Mouse (Mus musculus): ENCODE data around the gene Pin1rt1. TPM values are rescaled to one million over a fixed set of nuclear protein-coding genes. Genes with fewer than 3 reads are reported as not detected.

Pin1rt1 gene
- not detected in 2 replicates for polyA plus RNA-seq (2012; rRNA removed)

DNA sequence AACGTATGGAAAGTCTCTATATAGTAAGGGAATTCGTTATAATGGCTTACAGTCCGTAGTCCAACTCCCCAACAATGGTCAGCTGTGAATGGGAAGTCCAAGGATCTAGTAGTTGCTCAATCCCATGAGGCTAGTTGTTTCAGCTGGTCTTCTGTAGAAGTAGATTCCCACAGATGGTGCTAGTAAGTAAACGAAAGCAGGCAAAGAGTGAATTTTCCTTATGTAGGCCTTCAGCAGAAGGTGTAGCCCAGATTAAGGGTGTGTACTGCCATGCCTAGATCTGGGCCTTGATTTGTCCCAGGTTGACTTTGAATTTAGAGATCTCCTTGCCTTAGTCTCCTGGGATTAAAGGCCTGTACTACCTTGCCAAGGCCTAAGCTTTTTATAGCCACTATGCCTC is at the start of gene Pin1rt1:
Pin1rt1 (minus strand) TSS at position 101 of the 400 bp plus-strand sequence.

DNA sequence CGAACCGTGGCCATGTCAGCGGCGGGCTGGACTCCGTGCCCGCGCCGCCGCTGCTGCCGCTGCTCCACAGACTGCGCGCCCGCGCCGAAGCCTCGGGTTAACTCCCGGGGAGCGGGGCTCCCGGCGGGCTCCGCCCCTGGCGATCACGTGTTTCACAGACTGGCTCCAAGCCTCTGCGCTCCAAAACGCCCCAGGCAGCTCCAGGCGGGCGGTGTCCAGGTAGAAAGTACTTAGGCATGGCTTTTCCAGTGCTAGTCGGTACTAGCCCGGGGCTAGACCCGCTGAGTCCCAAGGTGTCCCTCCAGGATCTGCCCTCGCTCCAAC is 26.5 kb upstream of the Pin1rt1 start, which contains the start of gene Depdc7:
Depdc7 (minus strand) TSS at position 138 of the 324 bp plus-strand sequence.

DNA sequence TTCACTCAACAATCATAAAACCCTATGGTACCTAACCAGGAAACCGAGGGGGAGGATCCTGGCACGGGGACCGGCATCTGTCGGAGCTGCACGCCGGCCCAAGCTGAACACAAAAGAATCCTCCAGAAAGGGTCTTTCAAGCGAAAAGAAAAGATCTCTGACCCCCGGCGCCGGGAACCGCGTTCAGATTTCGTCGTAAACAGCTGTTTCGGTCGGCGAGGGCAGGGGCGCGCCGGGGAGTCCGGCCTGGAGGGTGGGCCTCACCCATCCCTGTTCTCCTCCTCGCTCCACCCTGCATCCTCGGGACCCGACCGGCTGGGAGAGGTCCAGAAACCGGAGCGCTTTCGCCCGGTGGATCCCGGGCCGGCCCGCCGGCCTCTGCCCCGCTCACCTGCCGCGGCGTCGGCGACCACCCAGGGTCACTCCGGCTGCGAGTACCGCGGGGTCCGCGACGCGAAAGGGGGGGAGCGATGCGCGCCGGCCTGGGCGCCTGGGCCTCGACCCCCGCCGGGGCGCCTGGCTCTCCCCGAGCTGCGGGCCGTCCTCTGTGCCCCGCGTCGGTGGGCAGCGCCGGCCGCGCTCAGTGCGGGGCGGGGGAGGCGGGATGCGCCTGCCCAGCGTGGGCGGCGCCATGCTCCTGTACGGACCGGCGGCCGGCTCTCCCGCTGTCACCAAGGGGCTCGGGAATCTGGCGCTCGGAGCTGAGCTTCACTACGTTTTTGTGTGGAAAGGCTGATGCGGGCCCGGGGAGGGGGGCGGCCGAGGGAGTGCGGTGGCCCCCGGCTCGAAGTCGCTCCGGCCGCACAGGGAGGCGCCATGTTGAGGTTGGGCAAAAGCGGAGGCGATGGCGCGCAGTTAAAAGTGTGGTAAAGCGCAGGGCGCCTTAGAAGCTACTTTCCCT is 4.3 kb downstream of the Pin1rt1 start, which contains the start of gene Tcp11l1:
Tcp11l1 (minus strand) TSS at position 585 of the 901 bp plus-strand sequence.

Other genes with a start within 250 kb of the Pin1rt1 start
- gene Hipk3, start 221.9 kb downstream of the Pin1rt1 start, polyA plus RNA-seq (2012; rRNA removed) = 15.0 and 17.3 TPM in 2 replicates
- gene Cstf3, start 125.9 kb downstream of the Pin1rt1 start, polyA plus RNA-seq (2012; rRNA removed) = 3.7 and 4.6 TPM in 2 replicates
- 2.2 and 2.5 TPM in 2 replicates for gene Tcp11l1, start 4.2 kb downstream of the Pin1rt1 start, polyA plus RNA-seq (2012; rRNA removed)
- gene Depdc7, start 26.5 kb upstream of the Pin1rt1 start, polyA plus RNA-seq (2012; rRNA removed) = 0.51 and 1.2 TPM in 2 replicates
- 1.6 and 1.7 TPM in 2 replicates for gene Qser1, start 100.4 kb upstream of the Pin1rt1 start, polyA plus RNA-seq (2012; rRNA removed)
- gene Prrg4, start 133.5 kb upstream of the Pin1rt1 start, polyA plus RNA-seq (2012; rRNA removed) = 0.38 and 0.64 TPM in 2 replicates
- gene Ccdc73, start 151.4 kb upstream of the Pin1rt1 start, polyA plus RNA-seq (2012; rRNA removed) = 1.0 TPM in 1 of 2 replicates, not detected in the other